Mouse (Mus musculus): ENCODE data around the gene Plbd2. TPM values are rescaled to one million over a fixed set of nuclear protein-coding genes. Genes with fewer than 3 reads are reported as not detected.

Gene Plbd2
- 1.8 TPM for polyA plus RNA-seq (2014; fragmentation: Illumina TruSeq; extraction: RNeasy Lipid Tissue Mini Kit (QIAGEN cat#74804); ENCODE audit: low read depth, low replicate concordance)

GRCm38 (mm10) chr5:120503144-120503795, at the start of gene Plbd2:
TSS of gene Plbd2 (minus strand) at chr5:120503625.

GRCm38 (mm10) chr5:120510982-120511642, 7.7 kb upstream of the Plbd2 start, which contains the start of gene Slc8b1:
TSS of gene Slc8b1 (plus strand) at chr5:120511168.

GRCm38 (mm10) chr5:120476296-120476695, 27.1 kb downstream of the Plbd2 start, which contains the start of gene Sds:
TSS of gene Sds (plus strand) at chr5:120476526.

GRCm38 (mm10) chr5:120472770-120473169, 30.7 kb downstream of the Plbd2 start, which contains the start of gene Sdsl:
TSS of gene Sdsl (minus strand) at chr5:120472810.

Other genes with a start within 250 kb of the Plbd2 start
- gene Lhx5, start 71.9 kb downstream of the Plbd2 start, polyA plus RNA-seq (2014; fragmentation: Illumina TruSeq; extraction: RNeasy Lipid Tissue Mini Kit (QIAGEN cat#74804); ENCODE audit: low read depth, low replicate concordance): not detected
- not detected for gene Sdsl, start 30.8 kb downstream of the Plbd2 start, polyA plus RNA-seq (2014; fragmentation: Illumina TruSeq; extraction: RNeasy Lipid Tissue Mini Kit (QIAGEN cat#74804); ENCODE audit: low read depth, low replicate concordance)
- 10.3 TPM for gene Sds, start 27.1 kb downstream of the Plbd2 start, polyA plus RNA-seq (2014; fragmentation: Illumina TruSeq; extraction: RNeasy Lipid Tissue Mini Kit (QIAGEN cat#74804); ENCODE audit: low read depth, low replicate concordance)
- gene Slc8b1, start 7.5 kb upstream of the Plbd2 start, polyA plus RNA-seq (2014; fragmentation: Illumina TruSeq; extraction: RNeasy Lipid Tissue Mini Kit (QIAGEN cat#74804); ENCODE audit: low read depth, low replicate concordance): 3.3 TPM
- 4.7 TPM for gene Tpcn1, start 85.0 kb upstream of the Plbd2 start, polyA plus RNA-seq (2014; fragmentation: Illumina TruSeq; extraction: RNeasy Lipid Tissue Mini Kit (QIAGEN cat#74804); ENCODE audit: low read depth, low replicate concordance)
- gene Iqcd, start 85.4 kb upstream of the Plbd2 start, polyA plus RNA-seq (2014; fragmentation: Illumina TruSeq; extraction: RNeasy Lipid Tissue Mini Kit (QIAGEN cat#74804); ENCODE audit: low read depth, low replicate concordance): not detected
- 0.64 TPM for gene Rita1, start 109.0 kb upstream of the Plbd2 start, polyA plus RNA-seq (2014; fragmentation: Illumina TruSeq; extraction: RNeasy Lipid Tissue Mini Kit (QIAGEN cat#74804); ENCODE audit: low read depth, low replicate concordance)
- 0.61 TPM for gene Ddx54, start 109.1 kb upstream of the Plbd2 start, polyA plus RNA-seq (2014; fragmentation: Illumina TruSeq; extraction: RNeasy Lipid Tissue Mini Kit (QIAGEN cat#74804); ENCODE audit: low read depth, low replicate concordance)
- gene Cfap73, start 130.6 kb upstream of the Plbd2 start, polyA plus RNA-seq (2014; fragmentation: Illumina TruSeq; extraction: RNeasy Lipid Tissue Mini Kit (QIAGEN cat#74804); ENCODE audit: low read depth, low replicate concordance): not detected
- gene Rasal1, start 145.2 kb upstream of the Plbd2 start, polyA plus RNA-seq (2014; fragmentation: Illumina TruSeq; extraction: RNeasy Lipid Tissue Mini Kit (QIAGEN cat#74804); ENCODE audit: low read depth, low replicate concordance): not detected
- not detected for gene Dtx1, start 208.3 kb upstream of the Plbd2 start, polyA plus RNA-seq (2014; fragmentation: Illumina TruSeq; extraction: RNeasy Lipid Tissue Mini Kit (QIAGEN cat#74804); ENCODE audit: low read depth, low replicate concordance)
- 1.4 TPM for gene Oas2, start 246.2 kb upstream of the Plbd2 start, polyA plus RNA-seq (2014; fragmentation: Illumina TruSeq; extraction: RNeasy Lipid Tissue Mini Kit (QIAGEN cat#74804); ENCODE audit: low read depth, low replicate concordance)